Mouse (Mus musculus): ENCODE results near the gene C530008M17Rik.

DNA sequence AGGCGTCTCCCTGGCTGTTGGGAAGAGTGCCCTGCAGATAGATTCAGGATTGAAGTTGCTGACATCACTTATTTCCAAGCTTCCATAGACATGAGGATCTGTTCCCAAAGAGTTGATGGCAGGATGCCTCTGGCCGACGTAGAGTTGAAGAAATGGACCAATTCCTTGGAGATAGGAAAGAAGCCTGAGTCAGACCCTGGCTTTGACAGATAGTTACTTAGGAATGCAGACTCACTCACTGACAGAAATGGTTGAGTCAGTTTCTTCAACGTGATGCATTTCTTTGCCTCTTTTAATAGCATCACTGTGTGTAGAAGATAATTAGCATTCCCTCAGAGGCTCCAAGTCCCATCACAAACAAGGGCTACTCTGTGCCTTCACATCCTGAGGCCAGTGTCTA lies 14.2 kb upstream of the C530008M17Rik start:
- TF ChIP-seq ZC3H11A (IDR thresholded peaks at IDR 0.05; ENCODE audit: low read depth, low read length) (no peak), MAFK (IDR thresholded peaks at IDR 0.05; ENCODE audit: insufficient replicate concordance, low read length) (no peak), POLR2A (IDR thresholded peaks at IDR 0.05; ENCODE audit: low read depth, low read length) (no peak), SIN3A (IDR thresholded peaks at IDR 0.05; ENCODE audit: low read length) (no peak), SMC3 (IDR thresholded peaks at IDR 0.05; ENCODE audit: low read depth, low read length) (no peak), BHLHE40 (IDR thresholded peaks at IDR 0.05; ENCODE audit: low read depth, low read length) (no peak), MAX (IDR thresholded peaks at IDR 0.05; ENCODE audit: low read length) (no peak), CHD2 (IDR thresholded peaks at IDR 0.05; ENCODE audit: low read length) (no peak), ETS1 (conservative IDR thresholded peaks at IDR 0.05; ENCODE audit: low read depth, low read length) (no peak)

All from CH12.LX (cell line).